Mouse (Mus musculus): Measurements from ENCODE around the gene Gen1. TPM values are rescaled to one million over a fixed set of nuclear protein-coding genes. Genes with fewer than 3 reads are reported as not detected.

Gen1 gene
- total and polyA plus RNA-seq, 3 experiments, result 13.3 to 70.2 (median 36.2) TPM

- TF ChIP-seq GATA2 (IDR thresholded peaks at IDR 0.05; ENCODE audit: borderline replicate concordance, low read depth, low read length) (no peak), GATA1 (IDR thresholded peaks at IDR 0.05; ENCODE audit: borderline replicate concordance, low read length) (no peak), POLR2AphosphoS5 (IDR thresholded peaks at IDR 0.05; ENCODE audit: insufficient replicate concordance, low read depth, low read length) (no peak), TAL1 (conservative IDR thresholded peaks at IDR 0.05; ENCODE audit: low read depth, low read length) (no peak), CTCF (IDR thresholded peaks at IDR 0.05; ENCODE audit: low read depth, low read length) (no peak)
- no peak for ATAC-seq (ENCODE audit: extremely low read depth, insufficient number of reproducible peaks, low FRiP score, poor library complexity, severe bottlenecking)
- Histone ChIP-seq H3K9me3 (replicated peaks) (no peaks in the 10 kb centered on the region), H3K4me1 (ENCODE audit: insufficient read depth, low read depth, low read length) (no peaks in the 10 kb centered on the region), H3K4me3 (ENCODE audit: low read depth, low read length) (no peak overlapping the region), H3K27me3 (ENCODE audit: insufficient read depth, low read length) (peaks cover 3% of the 10 kb centered on the region; the same call in 1 of the 2 replicates), H3K36me3 (replicated peaks) (no peaks in the 10 kb centered on the region)
- no peak for DNase-seq (ENCODE audit: low spot score)
Observed at GRCm38 (mm10) chr12:11230267-11230666, 35.3 kb downstream of the Gen1 start.

GRCm38 (mm10) chr12:11226529-11227268 is 38.9 kb downstream of the Gen1 start:
- H3K4me3 ChIP-seq (ENCODE audit: low read depth, low read length), result no peak overlapping the region
- TF ChIP-seq GATA1 (IDR thresholded peaks at IDR 0.05; ENCODE audit: borderline replicate concordance, low read length) (no peak), TAL1 (conservative IDR thresholded peaks at IDR 0.05; ENCODE audit: low read depth, low read length) (no peak), GATA2 (IDR thresholded peaks at IDR 0.05; ENCODE audit: borderline replicate concordance, low read depth, low read length) (no peak), POLR2AphosphoS5 (IDR thresholded peaks at IDR 0.05; ENCODE audit: insufficient replicate concordance, low read depth, low read length) (no peak), CTCF (IDR thresholded peaks at IDR 0.05; ENCODE audit: low read depth, low read length) (no peak)

DNA sequence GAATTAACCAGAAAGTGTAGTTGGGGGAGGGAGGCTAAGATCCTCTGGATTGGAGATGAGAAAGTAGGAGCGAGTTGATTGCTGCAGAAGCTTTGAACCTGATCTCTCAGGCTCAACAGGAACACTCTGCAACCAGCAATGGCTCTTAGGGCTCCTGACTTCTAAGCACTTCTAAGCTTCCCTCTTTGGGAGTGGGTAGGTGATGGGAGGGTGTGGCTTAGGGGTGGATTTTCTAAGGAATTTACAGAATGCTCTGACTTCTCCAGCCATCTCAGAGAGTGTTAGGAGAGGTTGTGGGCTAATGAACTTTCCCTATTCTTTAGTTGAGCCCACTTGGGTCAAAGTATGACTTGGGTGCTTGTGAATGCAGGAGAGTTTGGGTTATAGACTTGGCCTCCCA is 39.5 kb downstream of the Gen1 start:
- no peak for TF ChIP-seq TAL1 (conservative IDR thresholded peaks at IDR 0.05; ENCODE audit: low read depth, low read length)
- TF ChIP-seq CTCF (IDR thresholded peaks at IDR 0.05; ENCODE audit: low read depth, low read length), result no peak
- TF ChIP-seq POLR2AphosphoS5 (IDR thresholded peaks at IDR 0.05; ENCODE audit: insufficient replicate concordance, low read depth, low read length), result no peak
- no peak for TF ChIP-seq GATA1 (IDR thresholded peaks at IDR 0.05; ENCODE audit: borderline replicate concordance, low read length)
- no peak for TF ChIP-seq GATA2 (IDR thresholded peaks at IDR 0.05; ENCODE audit: borderline replicate concordance, low read depth, low read length)
- no peaks in the 10 kb centered on the region for H3K9me3 ChIP-seq (replicated peaks)
- H3K36me3 ChIP-seq (replicated peaks), result no peaks in the 10 kb centered on the region
- H3K4me3 ChIP-seq (ENCODE audit: low read depth, low read length), result no peak overlapping the region
- DNase-seq (ENCODE audit: low spot score) (no peak), ATAC-seq (ENCODE audit: extremely low read depth, insufficient number of reproducible peaks, low FRiP score, poor library complexity, severe bottlenecking) (no peak)
- no peaks in the 10 kb centered on the region for H3K4me1 ChIP-seq (ENCODE audit: insufficient read depth, low read depth, low read length)
- peaks cover 9% of the 10 kb centered on the region for H3K27me3 ChIP-seq (ENCODE audit: insufficient read depth, low read length)

More at GRCm38 (mm10) chr12:11226529-11227268, 38.9 kb downstream of the Gen1 start:
- Histone ChIP-seq H3K27me3 (ENCODE audit: insufficient read depth, low read length) (peaks cover 6% of the 10 kb centered on the region; the same call in 1 of the 2 replicates), H3K9me3 (replicated peaks) (no peaks in the 10 kb centered on the region), H3K36me3 (replicated peaks) (no peaks in the 10 kb centered on the region), H3K4me1 (ENCODE audit: insufficient read depth, low read depth, low read length) (no peaks in the 10 kb centered on the region)
- no peak for DNase-seq (ENCODE audit: low spot score)
- no peak for ATAC-seq (ENCODE audit: extremely low read depth, insufficient number of reproducible peaks, low FRiP score, poor library complexity, severe bottlenecking)

- ATAC-seq (ENCODE audit: extremely low read depth, insufficient number of reproducible peaks, low FRiP score, poor library complexity, severe bottlenecking) (no peak), DNase-seq (ENCODE audit: low spot score) (no peak)
- H3K4me1 ChIP-seq (ENCODE audit: insufficient read depth, low read depth, low read length), result no peaks in the 10 kb centered on the region
- H3K9me3 ChIP-seq (replicated peaks), result no peaks in the 10 kb centered on the region
- no peak for TF ChIP-seq TAL1 (conservative IDR thresholded peaks at IDR 0.05; ENCODE audit: low read depth, low read length)
- TF ChIP-seq GATA2 (IDR thresholded peaks at IDR 0.05; ENCODE audit: borderline replicate concordance, low read depth, low read length), result no peak
- no peak for TF ChIP-seq CTCF (IDR thresholded peaks at IDR 0.05; ENCODE audit: low read depth, low read length)
- TF ChIP-seq POLR2AphosphoS5 (IDR thresholded peaks at IDR 0.05; ENCODE audit: insufficient replicate concordance, low read depth, low read length), result no peak
- no peak for TF ChIP-seq GATA1 (IDR thresholded peaks at IDR 0.05; ENCODE audit: borderline replicate concordance, low read length)
- H3K36me3 ChIP-seq (replicated peaks), result no peaks in the 10 kb centered on the region
- H3K27me3 ChIP-seq (ENCODE audit: insufficient read depth, low read length), result peaks cover 9% of the 10 kb centered on the region
- H3K4me3 ChIP-seq (ENCODE audit: low read depth, low read length), result no peak overlapping the region
Observed at GRCm38 (mm10) chr12:11224722-11225121, 40.9 kb downstream of the Gen1 start.

- H3K27me3 ChIP-seq (ENCODE audit: insufficient read depth, low read length), result peaks cover 9% of the 10 kb centered on the region
- H3K9me3 ChIP-seq (replicated peaks), result no peaks in the 10 kb centered on the region
- ATAC-seq (ENCODE audit: extremely low read depth, insufficient number of reproducible peaks, low FRiP score, poor library complexity, severe bottlenecking) (no peak), DNase-seq (ENCODE audit: low spot score) (no peak)
- H3K4me3 ChIP-seq (ENCODE audit: low read depth, low read length), result no peak overlapping the region
- TF ChIP-seq TAL1 (conservative IDR thresholded peaks at IDR 0.05; ENCODE audit: low read depth, low read length), result no peak
- no peak for TF ChIP-seq CTCF (IDR thresholded peaks at IDR 0.05; ENCODE audit: low read depth, low read length)
- no peaks in the 10 kb centered on the region for H3K36me3 ChIP-seq (replicated peaks)
- H3K4me1 ChIP-seq (ENCODE audit: insufficient read depth, low read depth, low read length), result no peaks in the 10 kb centered on the region
Observed at GRCm38 (mm10) chr12:11223090-11223489, 42.5 kb downstream of the Gen1 start.

GRCm38 (mm10) chr12:11222566-11222965 is 43.0 kb downstream of the Gen1 start:
- Histone ChIP-seq H3K36me3 (replicated peaks) (no peaks in the 10 kb centered on the region), H3K9me3 (replicated peaks) (no peaks in the 10 kb centered on the region), H3K4me3 (ENCODE audit: low read depth, low read length) (no peak overlapping the region), H3K4me1 (ENCODE audit: insufficient read depth, low read depth, low read length) (no peaks in the 10 kb centered on the region), H3K27me3 (ENCODE audit: insufficient read depth, low read length) (peaks cover 9% of the 10 kb centered on the region)
- DNase-seq (ENCODE audit: low spot score), result no peak
- no peak for ATAC-seq (ENCODE audit: extremely low read depth, insufficient number of reproducible peaks, low FRiP score, poor library complexity, severe bottlenecking)
- TF ChIP-seq CTCF (IDR thresholded peaks at IDR 0.05; ENCODE audit: low read depth, low read length) (no peak), TAL1 (conservative IDR thresholded peaks at IDR 0.05; ENCODE audit: low read depth, low read length) (no peak), GATA2 (IDR thresholded peaks at IDR 0.05; ENCODE audit: borderline replicate concordance, low read depth, low read length) (no peak), GATA1 (IDR thresholded peaks at IDR 0.05; ENCODE audit: borderline replicate concordance, low read length) (no peak), POLR2AphosphoS5 (IDR thresholded peaks at IDR 0.05; ENCODE audit: insufficient replicate concordance, low read depth, low read length) (no peak)
